Mouse (Mus musculus) intestine, embryonic 14.5 days (tissue): Measurements from ENCODE around the gene Adamts7. TPM values are rescaled to one million over a fixed set of nuclear protein-coding genes. Genes with fewer than 3 reads are reported as not detected.

Experiments
- ATAC-seq: fragments of 200-750 bp; cut with Nextera tagmentation; replicated peaks from 2 replicates; pipeline ENCODE4 v1.8.0; 2017; ENCODE audit warnings: low read depth, moderate number of reproducible peaks, moderate TSS enrichment, moderate library complexity; ENCODE audit not compliant: low FRiP score, low TSS enrichment
- DNase-seq: peaks from one replicate; pipeline ENCODE4 v3.0.0-alpha.2; 2018; ENCODE audit warnings: low spot score
- H3K27ac ChIP-seq: fragments of 300-500 bp; sonication (generic); 2 replicates; pipeline ENCODE4 v1.5.1; 2014; ENCODE audit warnings: low read depth, mild to moderate bottlenecking, control low read depth
- H3K27me3 ChIP-seq: fragments of 300-500 bp; sonication (generic); replicated peaks from 2 replicates; pipeline ENCODE4 v1.6.1; 2014; ENCODE audit warnings: low read length, control low read depth; ENCODE audit not compliant: control insufficient read depth, insufficient read depth
- H3K36me3 ChIP-seq: fragments of 300-500 bp; sonication (generic); 2 replicates; pipeline ENCODE4 v1.6.1; 2014; ENCODE audit warnings: low read length, control low read depth; ENCODE audit not compliant: control insufficient read depth, insufficient read depth
- H3K4me1 ChIP-seq: fragments of 300-500 bp; sonication (generic); replicated peaks from 2 replicates; pipeline ENCODE4 v1.6.1; 2014; ENCODE audit warnings: low read length, control low read depth, mixed read lengths; ENCODE audit not compliant: control insufficient read depth, insufficient read depth
- H3K4me2 ChIP-seq: fragments of 300-500 bp; sonication (generic); 2 replicates; pipeline ENCODE4 v1.6.1; 2014; ENCODE audit warnings: low read length
- H3K4me3 ChIP-seq: fragments of 300-500 bp; sonication (generic); 2 replicates; pipeline ENCODE4 v1.5.1; 2014; ENCODE audit warnings: low read depth, low read length, control low read depth, mixed read lengths
- H3K9ac ChIP-seq: fragments of 300-500 bp; sonication (generic); 2 replicates; pipeline ENCODE4 v1.6.1; 2014; ENCODE audit warnings: mild to moderate bottlenecking, low read length
- H3K9me3 ChIP-seq: fragments of 300-500 bp; sonication (generic); 2 replicates; pipeline ENCODE4 v1.6.1; 2016; ENCODE audit warnings: low read length, control low read depth; ENCODE audit not compliant: control insufficient read depth
- WGBS: fragments of 180-500 bp; shearing (Covaris S2); extraction: QIAGEN DNeasy Blood & Tissue Kit; methylation state at CpG from one replicate; pipeline ENCODE4 v1.1.7; 2014; 5-methylcytosine and 5-hydroxymethylcytosine counted together
- polyA plus RNA-seq: library from polyadenylated mRNA; unstranded; fragments of >200 nt; fragmentation: Nextera tagmentation; extraction: Ambion mirVana; gene quantifications from 2 replicates; pipeline ENCODE4 v1.2.1, GENCODE M21; 2014

The Adamts7 gene
- polyA plus RNA-seq, 1 experiment from 2014 or later = 18.7 TPM

GRCm38 (mm10) chr9:90241618-90242017 lies 78.7 kb downstream of the Adamts7 start:
- DNase-seq (no peak), ATAC-seq (no peak)
- H3K4me3 ChIP-seq = no peak overlapping the region
- peaks cover 16% of the 10 kb centered on the region for H3K36me3 ChIP-seq
- no peak overlapping the region for H3K4me2 ChIP-seq
- no peak overlapping the region for H3K9ac ChIP-seq
- 67% methylated on average over 7 of the region's 7 CpGs for WGBS
- H3K9me3 ChIP-seq = no peaks in the 10 kb centered on the region
- H3K27ac ChIP-seq = no peak overlapping the region
- no peaks in the 10 kb centered on the region for H3K27me3 ChIP-seq
- no peaks in the 10 kb centered on the region; the same call in 1 of the 2 replicates for H3K4me1 ChIP-seq

GRCm38 (mm10) chr9:90242291-90242690 lies 79.4 kb downstream of the Adamts7 start:
- Histone ChIP-seq H3K4me3 (no peak overlapping the region), H3K4me2 (no peak overlapping the region), H3K4me1 (no peaks in the 10 kb centered on the region; the same call in 1 of the 2 replicates), H3K27me3 (no peaks in the 10 kb centered on the region), H3K9ac (no peak overlapping the region), H3K27ac (no peak overlapping the region), H3K36me3 (peaks cover 23% of the 10 kb centered on the region), H3K9me3 (no peaks in the 10 kb centered on the region)
- no peak for DNase-seq
- 91% methylated on average over 6 of the region's 6 CpGs for WGBS
- ATAC-seq = no peak

- H3K36me3 ChIP-seq = peaks cover 27% of the 10 kb centered on the region
- H3K27ac ChIP-seq = no peak overlapping the region
- ATAC-seq (no peak), DNase-seq (no peak)
- H3K4me3 ChIP-seq = no peak overlapping the region
- 74% methylated on average over 7 of the region's 7 CpGs for WGBS
- no peaks in the 10 kb centered on the region for H3K9me3 ChIP-seq
- H3K27me3 ChIP-seq = no peaks in the 10 kb centered on the region
- H3K4me1 ChIP-seq = no peaks in the 10 kb centered on the region; the same call in 1 of the 2 replicates
- no peak overlapping the region for H3K4me2 ChIP-seq
- no peak overlapping the region for H3K9ac ChIP-seq
These were observed 80.0 kb downstream of the Adamts7 start for GRCm38 (mm10) chr9:90242855-90243254.

DNA sequence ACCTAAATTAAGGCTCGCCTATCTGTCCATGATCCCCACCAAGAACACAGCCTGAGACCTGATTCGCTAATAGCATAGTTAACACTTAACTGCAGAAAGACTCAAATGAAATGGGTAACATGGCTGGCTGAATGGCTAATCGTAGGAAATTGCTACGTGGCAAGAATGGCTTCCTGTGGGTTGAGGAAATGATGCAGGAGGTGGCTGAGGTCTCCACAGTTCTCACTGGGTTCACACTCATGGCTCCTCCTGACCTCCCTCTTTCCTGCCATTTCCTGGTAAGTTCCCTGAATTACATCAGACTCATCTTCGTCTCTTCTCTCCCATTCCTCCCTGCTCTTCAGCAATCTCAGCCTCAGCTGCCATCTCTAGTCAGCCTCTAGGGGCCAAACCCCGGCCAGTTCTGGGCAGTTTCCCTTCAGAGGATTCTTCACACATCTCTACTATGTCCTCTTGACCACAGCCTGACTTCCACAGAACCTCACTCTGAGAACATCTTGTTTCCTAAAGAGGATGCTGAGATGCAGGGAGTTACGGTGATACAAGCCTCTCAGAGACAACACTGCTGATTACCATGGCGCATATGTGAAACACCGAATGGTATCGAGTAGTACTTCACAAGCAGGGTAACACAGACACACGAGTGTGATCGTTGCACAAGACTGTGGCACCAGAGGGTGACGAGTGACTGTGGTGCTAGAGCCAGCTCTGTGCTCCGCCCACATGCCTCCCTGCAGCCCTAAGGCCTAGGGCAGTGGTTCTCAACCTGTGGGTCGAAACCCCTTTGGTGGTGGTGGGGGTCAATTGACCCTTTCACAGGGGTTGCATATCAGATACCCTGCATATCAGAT lies 81.7 kb downstream of the Adamts7 start:
- H3K9me3 ChIP-seq = no peaks in the 10 kb centered on the region
- no peak for ATAC-seq
- WGBS = 88% methylated on average over 15 of the region's 15 CpGs
- H3K27me3 ChIP-seq = no peaks in the 10 kb centered on the region
- no peak for DNase-seq
- H3K36me3 ChIP-seq = peaks cover 31% of the 10 kb centered on the region
- H3K4me1 ChIP-seq = no peaks in the 10 kb centered on the region; the same call in 1 of the 2 replicates
- H3K27ac ChIP-seq = no peak overlapping the region
- no peak overlapping the region for H3K4me3 ChIP-seq
- no peak overlapping the region for H3K4me2 ChIP-seq
- no peak overlapping the region for H3K9ac ChIP-seq

DNA sequence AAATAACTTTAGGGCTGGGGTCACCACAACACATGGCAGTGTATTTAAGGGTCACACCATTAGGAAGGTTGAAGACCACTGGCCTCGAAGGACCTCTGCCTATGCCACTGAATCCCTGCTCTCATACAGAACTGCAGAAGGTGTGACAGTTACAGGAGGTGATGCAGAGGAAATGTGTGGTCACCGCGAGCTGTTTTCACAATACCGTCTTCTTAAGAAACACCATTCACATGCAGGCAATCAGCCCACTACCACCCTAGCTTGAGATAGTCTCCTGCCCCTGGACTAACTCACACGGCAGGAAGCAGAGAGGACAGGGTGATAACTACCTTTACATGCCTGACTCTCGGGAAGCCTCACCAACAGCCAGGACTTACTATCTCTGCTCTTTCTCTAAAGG lies 82.3 kb downstream of the Adamts7 start:
- Histone ChIP-seq H3K27me3 (no peaks in the 10 kb centered on the region), H3K36me3 (peaks cover 26% of the 10 kb centered on the region), H3K4me1 (no peaks in the 10 kb centered on the region; the same call in 1 of the 2 replicates), H3K4me3 (no peak overlapping the region), H3K9me3 (no peaks in the 10 kb centered on the region), H3K27ac (no peak overlapping the region), H3K9ac (no peak overlapping the region), H3K4me2 (no peak overlapping the region)
- DNase-seq (no peak), ATAC-seq (no peak)
- 90% methylated on average over 6 of the region's 6 CpGs for WGBS

- peaks cover 26% of the 10 kb centered on the region for H3K36me3 ChIP-seq
- 92% methylated on average over 5 of the region's 5 CpGs for WGBS
- H3K9ac ChIP-seq = no peak overlapping the region
- H3K9me3 ChIP-seq = no peaks in the 10 kb centered on the region
- H3K27me3 ChIP-seq = no peaks in the 10 kb centered on the region
- no peak overlapping the region for H3K4me3 ChIP-seq
- no peaks in the 10 kb centered on the region for H3K4me1 ChIP-seq
- ATAC-seq (no peak), DNase-seq (no peak)
- no peak overlapping the region for H3K4me2 ChIP-seq
- no peak overlapping the region for H3K27ac ChIP-seq
These were observed 82.9 kb downstream of the Adamts7 start for GRCm38 (mm10) chr9:90245781-90246180.

DNA sequence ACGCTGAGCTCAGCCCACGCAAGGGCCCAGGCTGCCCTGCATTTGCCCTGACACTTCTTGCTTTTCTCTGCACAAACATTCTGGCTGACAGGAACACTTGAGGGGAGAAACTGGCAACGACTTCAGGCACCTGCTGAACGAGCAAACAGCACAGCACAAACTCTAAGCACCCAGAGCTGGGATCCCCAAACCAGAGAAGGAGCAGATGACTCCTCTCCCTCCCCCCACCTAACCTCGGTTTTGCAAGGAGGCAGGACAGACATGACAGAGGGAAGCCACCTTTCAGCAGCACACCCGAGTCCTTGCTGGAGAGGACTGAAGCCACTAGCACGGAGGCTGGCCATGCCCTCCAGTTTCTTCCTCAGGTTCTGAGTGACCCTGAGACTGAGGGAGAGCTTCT lies 84.4 kb downstream of the Adamts7 start:
- ATAC-seq = no peak
- H3K36me3 ChIP-seq = peaks cover 26% of the 10 kb centered on the region

DNA sequence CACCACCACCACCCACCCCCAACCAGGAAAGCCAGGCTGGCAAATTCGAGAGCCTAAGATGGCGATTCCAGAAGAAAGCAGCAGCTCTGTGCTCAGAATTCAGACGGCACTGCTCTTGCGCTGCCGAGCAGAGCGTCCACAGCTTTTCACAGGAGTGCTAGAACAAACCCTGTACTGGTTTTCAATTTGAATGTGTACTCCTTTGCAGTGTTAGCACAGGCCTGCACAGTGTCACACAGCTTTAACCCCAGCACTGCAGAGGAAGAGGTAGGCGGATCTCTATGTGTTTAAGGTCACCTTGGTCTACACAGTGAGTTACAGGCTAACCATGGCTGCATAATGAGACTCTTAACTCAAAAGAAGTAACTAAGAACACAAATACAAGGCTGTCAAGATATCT lies 85.5 kb downstream of the Adamts7 start:
- H3K9me3 ChIP-seq = no peaks in the 10 kb centered on the region
- no peak overlapping the region for H3K4me2 ChIP-seq
- no peak overlapping the region for H3K9ac ChIP-seq
- no peak for ATAC-seq
- H3K4me1 ChIP-seq = no peaks in the 10 kb centered on the region
- H3K4me3 ChIP-seq = no peak overlapping the region
- 71% methylated on average over 7 of the region's 7 CpGs for WGBS
- H3K27ac ChIP-seq = no peak overlapping the region
- H3K27me3 ChIP-seq = no peaks in the 10 kb centered on the region
- peaks cover 26% of the 10 kb centered on the region for H3K36me3 ChIP-seq
- no peak for DNase-seq

More for the DNA sequence above, 84.4 kb downstream of the Adamts7 start:
- 70% methylated on average over 7 of the region's 7 CpGs for WGBS
- Histone ChIP-seq H3K9ac (no peak overlapping the region), H3K9me3 (no peaks in the 10 kb centered on the region), H3K4me1 (no peaks in the 10 kb centered on the region), H3K27me3 (no peaks in the 10 kb centered on the region), H3K27ac (no peak overlapping the region), H3K4me2 (no peak overlapping the region), H3K4me3 (no peak overlapping the region)
- DNase-seq = no peak

GRCm38 (mm10) chr9:90249036-90249435 lies 86.2 kb downstream of the Adamts7 start:
- Histone ChIP-seq H3K4me1 (no peaks in the 10 kb centered on the region), H3K27me3 (no peaks in the 10 kb centered on the region), H3K36me3 (peaks cover 26% of the 10 kb centered on the region), H3K9ac (no peak overlapping the region), H3K9me3 (no peaks in the 10 kb centered on the region), H3K27ac (no peak overlapping the region), H3K4me2 (no peak overlapping the region), H3K4me3 (no peak overlapping the region)
- 94% methylated on average over 2 of the region's 2 CpGs for WGBS
- DNase-seq (no peak), ATAC-seq (no peak)
